Mouse (Mus musculus) intestine, postnatal 0 days (tissue): Measurements from ENCODE around the gene Tcf7l1. TPM values are rescaled to one million over a fixed set of nuclear protein-coding genes. Genes with fewer than 3 reads are reported as not detected.

ENCODE experiments used
- ATAC-seq: fragments of 200-750 bp; cut with Nextera tagmentation; 2 replicates; pipeline ENCODE4 v1.8.0; 2017; ENCODE audit warnings: mild to moderate bottlenecking, moderate TSS enrichment, moderate library complexity
- H3K27ac ChIP-seq: fragments of 300-500 bp; sonication (generic); 2 replicates; pipeline ENCODE4 v1.5.1; 2014; ENCODE audit warnings: mild to moderate bottlenecking, low read depth, low read length, moderate library complexity
- H3K27me3 ChIP-seq: fragments of 300-500 bp; sonication (generic); replicated peaks from 2 replicates; pipeline ENCODE4 v1.6.1; 2014; ENCODE audit warnings: low read length, mixed read lengths; ENCODE audit not compliant: control insufficient read depth, insufficient read depth
- H3K36me3 ChIP-seq: fragments of 300-500 bp; sonication (generic); 2 replicates; pipeline ENCODE4 v1.6.1; 2014; ENCODE audit warnings: mild to moderate bottlenecking, moderate library complexity; ENCODE audit not compliant: control insufficient read depth, insufficient read depth
- H3K4me1 ChIP-seq: fragments of 300-500 bp; sonication (generic); replicated peaks from 2 replicates; pipeline ENCODE4 v1.6.1; 2014; ENCODE audit warnings: antibody characterized with exemption, low read length, mixed read lengths; ENCODE audit not compliant: control insufficient read depth, insufficient read depth
- H3K4me2 ChIP-seq: fragments of 300-500 bp; sonication (generic); replicated peaks from 2 replicates; pipeline ENCODE4 v1.6.1; 2014; ENCODE audit warnings: low read depth, mild to moderate bottlenecking, moderate library complexity
- H3K4me3 ChIP-seq: fragments of 300-500 bp; sonication (generic); 2 replicates; pipeline ENCODE4 v1.5.1; 2014; ENCODE audit warnings: low read depth, low read length
- H3K9ac ChIP-seq: fragments of 300-500 bp; sonication (generic); 2 replicates; pipeline ENCODE4 v1.6.1; 2014; ENCODE audit warnings: mild to moderate bottlenecking, low read depth, low read length
- H3K9me3 ChIP-seq: fragments of 300-500 bp; sonication (generic); 2 replicates; pipeline ENCODE4 v1.6.1; 2016; ENCODE audit warnings: mixed run types; ENCODE audit not compliant: control insufficient read depth
- CTCF ChIP-seq: sonication (generic); IDR thresholded peaks from 2 replicates; pipeline ENCODE4 v1.5.1; 2016; ENCODE audit warnings: low read depth, mild to moderate bottlenecking, control low read depth, antibody characterized with exemption, moderate library complexity
- WGBS: fragments of 180-500 bp; shearing (Covaris S2); extraction: QIAGEN DNeasy Blood & Tissue Kit; methylation state at CpG from one replicate; pipeline ENCODE4 v1.1.7; 2014; 5-methylcytosine and 5-hydroxymethylcytosine counted together
- polyA plus RNA-seq: library from polyadenylated mRNA; unstranded; fragments of >200 nt; fragmentation: Nextera tagmentation; extraction: Ambion mirVana; gene quantifications from 2 replicates; pipeline ENCODE4 v1.2.1, GENCODE M21; 2015

The Tcf7l1 gene
- polyA plus RNA-seq, 1 experiment from 2014 or later: 6.8 TPM

DNA sequence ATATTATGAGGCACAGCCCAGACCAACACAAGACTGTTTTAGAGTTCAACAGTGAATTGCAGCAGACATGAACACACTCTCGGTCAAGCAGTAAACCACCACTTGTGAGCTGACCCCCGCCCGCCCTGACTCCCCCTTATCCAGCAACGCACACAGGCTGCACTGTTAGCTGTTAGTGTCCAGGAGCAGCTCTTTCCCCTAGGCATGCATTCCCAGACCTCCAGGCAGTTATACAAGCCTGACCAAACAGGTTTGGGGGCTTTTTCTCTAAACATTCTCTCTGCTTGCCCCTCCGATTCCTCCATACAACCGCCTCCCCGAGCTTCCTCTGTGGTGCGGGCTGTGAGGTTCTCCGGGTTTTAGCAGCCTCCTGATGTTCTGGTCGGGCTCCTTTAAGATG lies 112.0 kb downstream of the Tcf7l1 start:
- peak; percentile 8; the same call in 1 of the 2 replicates for ATAC-seq
- Histone ChIP-seq H3K9me3 (no peaks in the 10 kb centered on the region), H3K4me1 (no peaks in the 10 kb centered on the region), H3K27ac (0 out of 2 replicates have a peak overlapping the region, but pooled peaks have one; percentile 0), H3K4me2 (peak overlapping the region; percentile 35), H3K9ac (no peak overlapping the region), H3K36me3 (no peaks in the 10 kb centered on the region), H3K4me3 (no peak overlapping the region), H3K27me3 (no peaks in the 10 kb centered on the region)
- 9% methylated on average over 10 of the region's 10 CpGs for WGBS
- TF ChIP-seq CTCF: no peak

DNA sequence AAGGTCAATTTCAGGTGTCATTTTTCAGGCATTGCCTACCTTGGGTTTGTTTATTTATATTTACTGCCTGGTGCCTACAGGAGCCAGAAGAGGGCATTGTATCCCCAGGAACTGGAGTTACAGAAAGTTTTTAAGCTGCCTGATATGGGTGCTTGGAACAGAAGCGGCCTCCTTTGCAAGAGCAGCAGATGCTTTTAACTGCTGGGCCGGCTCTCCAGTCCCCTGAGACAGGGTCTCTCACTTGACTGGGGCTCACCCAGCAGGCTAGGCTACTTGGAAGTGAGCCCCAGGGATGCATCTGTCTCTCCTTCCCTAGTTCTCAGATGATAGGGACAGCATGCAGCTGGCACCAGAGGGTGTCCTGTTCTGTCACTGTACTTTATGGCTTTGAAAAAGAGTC lies 112.7 kb downstream of the Tcf7l1 start:
- 40% methylated on average over 2 of the region's 2 CpGs for WGBS
- no peaks in the 10 kb centered on the region for H3K36me3 ChIP-seq
- H3K4me1 ChIP-seq: no peaks in the 10 kb centered on the region
- no peak overlapping the region for H3K4me3 ChIP-seq
- TF ChIP-seq CTCF: peak; percentile 61
- no peak for ATAC-seq
- no peak overlapping the region for H3K9ac ChIP-seq
- no peaks in the 10 kb centered on the region for H3K27me3 ChIP-seq
- H3K4me2 ChIP-seq: no peak overlapping the region
- H3K27ac ChIP-seq: no peak overlapping the region
- H3K9me3 ChIP-seq: no peaks in the 10 kb centered on the region

DNA sequence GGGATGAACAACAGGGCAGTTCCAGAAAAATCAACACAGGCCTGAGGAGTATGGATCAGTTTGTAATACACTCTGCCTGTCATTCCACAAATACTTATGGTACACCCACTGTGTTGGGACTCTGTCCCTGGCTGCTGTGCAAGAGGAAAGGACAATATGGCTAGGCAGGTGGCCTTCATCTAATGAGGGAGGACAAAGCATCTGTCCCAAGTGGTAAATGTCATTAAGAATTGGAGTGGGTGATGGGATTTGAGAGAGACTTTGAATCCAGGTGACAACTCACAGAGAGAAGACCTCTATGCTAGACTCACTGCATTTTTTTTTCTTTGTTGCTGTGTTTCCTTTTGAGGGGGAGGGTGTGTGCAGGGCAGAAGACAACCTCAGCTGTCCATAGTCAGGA lies 115.3 kb downstream of the Tcf7l1 start:
- TF ChIP-seq CTCF: no peak
- Histone ChIP-seq H3K36me3 (no peaks in the 10 kb centered on the region), H3K4me1 (no peaks in the 10 kb centered on the region)

DNA sequence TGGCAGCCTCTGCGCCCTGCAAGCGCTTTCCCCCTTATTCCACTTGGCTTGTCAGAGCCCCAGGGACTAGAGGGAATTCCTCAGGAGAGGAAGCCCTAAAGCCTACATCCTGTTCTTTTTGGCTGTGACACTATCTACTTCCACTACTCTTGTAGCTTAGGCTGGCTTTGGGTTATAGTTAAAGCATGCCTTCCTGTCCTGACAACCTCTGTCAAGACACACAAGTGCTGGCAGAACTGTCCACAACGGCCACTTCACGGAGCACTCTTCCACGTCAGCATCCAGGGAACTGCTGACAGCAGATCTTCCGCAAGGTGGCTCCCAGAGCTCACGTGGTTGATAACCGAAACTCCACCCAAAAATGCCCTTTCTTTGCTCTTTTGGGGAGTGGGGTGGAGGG lies 117.9 kb downstream of the Tcf7l1 start:
- no peak overlapping the region for H3K27ac ChIP-seq
- ATAC-seq: no peak
- no peak overlapping the region for H3K4me3 ChIP-seq
- no peaks in the 10 kb centered on the region for H3K36me3 ChIP-seq
- no peaks in the 10 kb centered on the region for H3K4me1 ChIP-seq
- no peaks in the 10 kb centered on the region for H3K9me3 ChIP-seq
- H3K4me2 ChIP-seq: no peak overlapping the region
- no peak overlapping the region for H3K9ac ChIP-seq
- no peaks in the 10 kb centered on the region for H3K27me3 ChIP-seq
- 63% methylated on average over 8 of the region's 8 CpGs for WGBS
- peak; percentile 28; the same call in 1 of the 2 replicates for TF ChIP-seq CTCF

More for the DNA sequence above, 115.3 kb downstream of the Tcf7l1 start:
- Histone ChIP-seq H3K27ac (no peak overlapping the region), H3K27me3 (no peaks in the 10 kb centered on the region), H3K9me3 (no peaks in the 10 kb centered on the region), H3K9ac (no peak overlapping the region), H3K4me2 (no peak overlapping the region), H3K4me3 (no peak overlapping the region)
- no peak for ATAC-seq

DNA sequence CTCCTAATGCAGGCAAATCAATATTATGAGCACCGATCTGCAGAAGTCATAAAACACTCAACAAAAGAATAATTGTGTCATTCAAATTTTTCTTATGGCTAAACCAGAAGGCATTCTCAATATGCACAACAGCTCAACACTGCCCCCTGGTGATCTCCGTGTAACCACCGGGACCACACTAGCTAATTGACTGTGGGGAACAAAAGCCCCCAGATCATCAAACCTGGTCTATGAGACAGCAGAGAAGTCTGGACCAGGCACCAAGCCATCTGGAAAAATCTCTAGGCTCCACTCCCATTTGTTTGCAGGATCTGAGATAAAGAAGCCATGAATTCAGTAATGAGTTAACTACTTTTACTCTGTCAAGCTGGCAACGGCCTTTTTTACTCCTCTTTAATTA lies 122.0 kb downstream of the Tcf7l1 start:
- no peak overlapping the region for H3K4me3 ChIP-seq
- H3K27ac ChIP-seq: no peak overlapping the region
- no peaks in the 10 kb centered on the region for H3K4me1 ChIP-seq
- no peak for ATAC-seq
- no peaks in the 10 kb centered on the region for H3K9me3 ChIP-seq
- TF ChIP-seq CTCF: peak; percentile 82
- 46% methylated on average over 4 of the region's 4 CpGs for WGBS
- no peak overlapping the region for H3K9ac ChIP-seq
- H3K4me2 ChIP-seq: no peak overlapping the region
- no peaks in the 10 kb centered on the region for H3K36me3 ChIP-seq
- H3K27me3 ChIP-seq: no peaks in the 10 kb centered on the region

DNA sequence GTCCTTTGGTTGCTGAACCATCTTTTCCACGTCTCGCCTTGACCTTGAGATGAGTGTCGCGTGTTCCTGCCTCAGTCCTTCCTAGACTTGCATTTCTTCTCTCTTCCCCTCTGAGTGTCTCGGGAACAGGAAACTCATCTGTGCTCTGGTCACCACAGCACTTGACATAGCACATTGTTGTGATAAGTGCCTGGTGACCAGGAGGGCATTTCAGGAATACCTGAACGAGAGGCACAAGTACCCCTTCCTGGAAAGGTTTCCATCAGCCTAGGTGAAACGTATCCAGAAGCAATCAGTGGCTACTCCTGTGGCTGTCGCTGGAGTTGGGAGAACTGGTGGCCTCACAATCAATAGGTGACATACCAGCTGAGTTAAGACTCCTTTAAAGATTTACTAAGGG lies 124.8 kb downstream of the Tcf7l1 start:
- no peak for ATAC-seq
- Histone ChIP-seq H3K27ac (no peak overlapping the region), H3K36me3 (no peaks in the 10 kb centered on the region), H3K4me1 (peaks cover 4% of the 10 kb centered on the region; the same call in 1 of the 2 replicates), H3K9me3 (no peaks in the 10 kb centered on the region), H3K4me2 (no peak overlapping the region), H3K9ac (no peak overlapping the region), H3K4me3 (no peak overlapping the region), H3K27me3 (no peaks in the 10 kb centered on the region)
- WGBS: 33% methylated on average over 8 of the region's 8 CpGs
- no peak for TF ChIP-seq CTCF

DNA sequence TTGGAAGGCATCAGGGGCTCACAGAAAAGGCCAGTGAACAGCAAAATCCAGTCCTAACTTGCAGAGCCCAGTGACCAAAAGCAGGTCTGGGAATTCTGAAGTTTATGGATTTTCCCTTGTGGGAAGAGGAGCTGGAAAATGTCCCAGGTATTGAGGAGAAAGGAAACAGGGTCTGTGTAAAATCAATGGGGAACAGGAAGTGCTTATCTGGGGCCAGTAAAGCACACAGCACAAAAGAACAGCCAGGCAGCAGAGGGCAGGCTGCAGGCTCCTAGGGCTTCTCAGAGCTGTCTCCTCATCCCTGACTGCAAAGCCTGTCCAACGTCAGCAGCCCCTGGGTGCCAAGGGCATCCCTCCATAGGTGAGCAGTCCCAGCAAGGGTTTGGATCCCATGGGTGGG lies 126.1 kb downstream of the Tcf7l1 start:
- Histone ChIP-seq H3K27me3 (no peaks in the 10 kb centered on the region), H3K9ac (no peak overlapping the region), H3K4me3 (no peak overlapping the region), H3K9me3 (no peaks in the 10 kb centered on the region), H3K27ac (no peak overlapping the region), H3K4me1 (peaks cover 4% of the 10 kb centered on the region; the same call in 1 of the 2 replicates), H3K36me3 (no peaks in the 10 kb centered on the region), H3K4me2 (no peak overlapping the region)
- TF ChIP-seq CTCF: peak; percentile 48; the same call in 1 of the 2 replicates
- no peak for ATAC-seq
- WGBS: 16% methylated on average over 1 of the region's 1 CpGs
